Mouse (Mus musculus): ENCODE results near the gene Ppp6r1. TPM values are rescaled to one million over a fixed set of nuclear protein-coding genes. Genes with fewer than 3 reads are reported as not detected.

Ppp6r1 gene
- total and polyA plus RNA-seq, 2 experiments from 2014 or later: 8.3 to 99.1 TPM

GRCm38 (mm10) chr7:4658128-4658907 is 501 bp downstream of the Ppp6r1 start:
- no peak for TF ChIP-seq CTCF (IDR thresholded peaks at IDR 0.05; ENCODE audit: low read depth)
- Histone ChIP-seq H3K36me3 (ENCODE audit: insufficient read depth) (peaks cover 18% of the 10 kb centered on the region), H3K9ac (peak overlapping the region; percentile 90), H3K27me3 (ENCODE audit: insufficient read depth, low read length) (no peaks in the 10 kb centered on the region), H3K27ac (ENCODE audit: low read depth, low read length) (peak overlapping the region; percentile 94), H3K4me1 (ENCODE audit: insufficient read depth) (peaks cover 18% of the 10 kb centered on the region), H3K9me3 (ENCODE audit: low read length) (no peaks in the 10 kb centered on the region), H3K4me2 (ENCODE audit: low read depth) (peak overlapping the region; percentile 90), H3K4me3 (ENCODE audit: low read depth, low read length) (peak overlapping the region; percentile 82)
- under 1% methylated on average over 76 of the region's 78 CpGs for WGBS
- peak; percentile 1 for DNase-seq
- peak; percentile 68 for ATAC-seq

DNA sequence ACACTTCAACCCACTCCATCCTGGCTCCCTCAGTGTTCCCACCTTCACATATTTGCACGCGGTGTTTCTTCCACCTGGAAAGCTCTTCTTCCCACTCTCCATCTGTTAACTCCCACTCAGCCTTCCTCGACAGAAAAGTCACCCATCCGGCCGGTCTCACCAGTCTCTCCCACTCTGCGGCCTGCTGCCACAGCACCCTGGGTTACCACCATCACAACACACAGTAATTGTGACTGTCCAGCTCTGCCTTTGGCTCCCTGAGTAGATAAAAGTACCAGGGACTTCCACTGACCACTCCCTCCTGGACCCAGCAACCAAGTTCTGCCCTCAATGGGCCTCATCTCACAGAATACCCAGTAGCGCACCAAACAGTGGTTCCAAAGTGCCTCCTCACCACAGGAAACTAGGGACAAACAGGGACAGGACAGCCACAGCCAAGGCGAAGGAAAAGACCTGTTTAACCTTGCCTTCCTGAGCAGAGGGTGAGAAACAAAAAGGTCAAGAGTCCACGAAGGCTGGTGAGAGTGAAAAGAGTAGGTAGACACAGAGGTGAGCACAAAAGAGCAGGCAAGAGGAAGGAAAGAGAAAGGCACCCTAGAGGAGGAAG is 1.2 kb downstream of the Ppp6r1 start:
- H3K9me3 ChIP-seq (ENCODE audit: low read length): no peaks in the 10 kb centered on the region
- ATAC-seq (no peak), DNase-seq (no peak)
- H3K27ac ChIP-seq (ENCODE audit: low read depth, low read length): no peak overlapping the region
- TF ChIP-seq CTCF (IDR thresholded peaks at IDR 0.05; ENCODE audit: low read depth): no peak
- H3K36me3 ChIP-seq (ENCODE audit: insufficient read depth): peaks cover 21% of the 10 kb centered on the region
- peak overlapping the region; percentile 90 for H3K9ac ChIP-seq
- H3K4me1 ChIP-seq (ENCODE audit: insufficient read depth): peaks cover 18% of the 10 kb centered on the region
- H3K4me2 ChIP-seq (ENCODE audit: low read depth): peak overlapping the region; percentile 90
- H3K27me3 ChIP-seq (ENCODE audit: insufficient read depth, low read length): no peaks in the 10 kb centered on the region
- 45% methylated on average over 9 of the region's 9 CpGs for WGBS
- H3K4me3 ChIP-seq (ENCODE audit: low read depth, low read length): peak overlapping the region; percentile 82

- Histone ChIP-seq H3K4me2 (ENCODE audit: low read depth) (peak overlapping the region; percentile 90), H3K9ac (no peak overlapping the region), H3K4me1 (ENCODE audit: insufficient read depth) (peaks cover 18% of the 10 kb centered on the region), H3K9me3 (ENCODE audit: low read length) (no peaks in the 10 kb centered on the region), H3K36me3 (ENCODE audit: insufficient read depth) (peaks cover 19% of the 10 kb centered on the region), H3K4me3 (ENCODE audit: low read depth, low read length) (no peak overlapping the region; the same call in 1 of the 2 replicates), H3K27me3 (ENCODE audit: insufficient read depth, low read length) (no peaks in the 10 kb centered on the region), H3K27ac (ENCODE audit: low read depth, low read length) (no peak overlapping the region)
- 60% methylated on average over 1 of the region's 1 CpGs for WGBS
- DNase-seq (no peak), ATAC-seq (no peak)
- no peak for TF ChIP-seq CTCF (IDR thresholded peaks at IDR 0.05; ENCODE audit: low read depth)
Observed at GRCm38 (mm10) chr7:4656818-4657217, 2.0 kb downstream of the Ppp6r1 start.

- Histone ChIP-seq H3K4me3 (ENCODE audit: low read depth, low read length) (no peak overlapping the region), H3K36me3 (ENCODE audit: insufficient read depth) (peaks cover 15% of the 10 kb centered on the region), H3K9me3 (ENCODE audit: low read length) (no peaks in the 10 kb centered on the region), H3K4me1 (ENCODE audit: insufficient read depth) (peaks cover 18% of the 10 kb centered on the region), H3K27ac (ENCODE audit: low read depth, low read length) (no peak overlapping the region), H3K27me3 (ENCODE audit: insufficient read depth, low read length) (no peaks in the 10 kb centered on the region), H3K4me2 (ENCODE audit: low read depth) (no peak overlapping the region), H3K9ac (no peak overlapping the region)
- 79% methylated on average over 1 of the region's 1 CpGs for WGBS
- DNase-seq (no peak), ATAC-seq (no peak)
- TF ChIP-seq CTCF (IDR thresholded peaks at IDR 0.05; ENCODE audit: low read depth): no peak
Observed at GRCm38 (mm10) chr7:4655916-4656315, 2.9 kb downstream of the Ppp6r1 start.

DNA sequence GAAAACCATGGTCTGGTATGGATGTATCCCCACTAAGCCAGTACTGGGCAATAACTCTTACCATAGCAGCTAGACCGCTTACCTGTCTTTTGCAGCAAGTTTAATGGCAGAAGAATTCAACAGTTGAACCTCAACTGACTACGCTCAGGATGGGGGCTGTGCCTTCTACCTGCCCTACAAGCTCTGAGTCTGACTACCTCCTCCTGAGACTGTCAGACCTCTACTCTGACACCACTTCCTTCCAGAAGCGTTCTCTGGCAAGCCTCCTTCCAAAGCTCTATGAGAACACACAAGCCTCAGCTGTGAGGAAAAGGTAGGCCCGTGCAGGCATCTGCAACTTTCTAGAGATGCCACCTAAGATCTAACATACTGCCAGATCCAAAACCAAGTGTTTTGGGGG is 3.4 kb downstream of the Ppp6r1 start:
- Histone ChIP-seq H3K4me2 (ENCODE audit: low read depth) (no peak overlapping the region), H3K9me3 (ENCODE audit: low read length) (no peaks in the 10 kb centered on the region), H3K27me3 (ENCODE audit: insufficient read depth, low read length) (no peaks in the 10 kb centered on the region), H3K4me3 (ENCODE audit: low read depth, low read length) (no peak overlapping the region), H3K27ac (ENCODE audit: low read depth, low read length) (no peak overlapping the region), H3K9ac (no peak overlapping the region), H3K4me1 (ENCODE audit: insufficient read depth) (peaks cover 17% of the 10 kb centered on the region), H3K36me3 (ENCODE audit: insufficient read depth) (peaks cover 15% of the 10 kb centered on the region)
- no peak for TF ChIP-seq CTCF (IDR thresholded peaks at IDR 0.05; ENCODE audit: low read depth)
- no peak for ATAC-seq
- DNase-seq: no peak
- 89% methylated on average over 4 of the region's 4 CpGs for WGBS

- 90% methylated on average over 2 of the region's 2 CpGs for WGBS
- Histone ChIP-seq H3K27me3 (ENCODE audit: insufficient read depth, low read length) (no peaks in the 10 kb centered on the region), H3K4me1 (ENCODE audit: insufficient read depth) (peaks cover 10% of the 10 kb centered on the region), H3K4me3 (ENCODE audit: low read depth, low read length) (no peak overlapping the region), H3K36me3 (ENCODE audit: insufficient read depth) (peaks cover 15% of the 10 kb centered on the region), H3K9ac (no peak overlapping the region), H3K27ac (ENCODE audit: low read depth, low read length) (0 out of 2 replicates have a peak overlapping the region, but pooled peaks have one; percentile 21), H3K9me3 (ENCODE audit: low read length) (no peaks in the 10 kb centered on the region), H3K4me2 (ENCODE audit: low read depth) (no peak overlapping the region)
- no peak for DNase-seq
- no peak for TF ChIP-seq CTCF (IDR thresholded peaks at IDR 0.05; ENCODE audit: low read depth)
- ATAC-seq: no peak
Observed at GRCm38 (mm10) chr7:4654221-4654620, 4.6 kb downstream of the Ppp6r1 start.

DNA sequence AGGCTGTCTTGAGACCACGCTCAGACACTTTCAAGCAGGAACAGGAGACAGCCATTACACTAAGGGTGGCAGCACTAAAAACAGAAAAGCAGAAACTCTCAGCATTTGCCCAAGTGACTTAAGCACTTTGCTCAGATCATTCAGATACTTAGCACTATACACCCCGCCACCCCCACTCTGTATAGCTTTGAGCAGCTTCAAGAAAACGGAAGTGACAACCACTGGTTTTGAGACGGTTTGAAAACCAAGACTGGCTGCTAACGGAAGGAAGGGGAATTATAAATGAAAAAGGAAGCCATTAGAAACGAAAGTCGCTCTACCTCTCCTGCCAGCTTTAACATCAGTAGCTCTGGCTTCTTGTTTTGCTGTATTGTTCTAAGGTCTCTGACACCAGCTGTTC is 5.0 kb downstream of the Ppp6r1 start:
- no peak overlapping the region for H3K27ac ChIP-seq (ENCODE audit: low read depth, low read length)
- peaks cover 10% of the 10 kb centered on the region for H3K4me1 ChIP-seq (ENCODE audit: insufficient read depth)
- H3K36me3 ChIP-seq (ENCODE audit: insufficient read depth): peaks cover 15% of the 10 kb centered on the region
- no peak for TF ChIP-seq CTCF (IDR thresholded peaks at IDR 0.05; ENCODE audit: low read depth)
- no peak overlapping the region for H3K4me2 ChIP-seq (ENCODE audit: low read depth)
- WGBS: 85% methylated on average over 7 of the region's 7 CpGs
- H3K4me3 ChIP-seq (ENCODE audit: low read depth, low read length): no peak overlapping the region
- ATAC-seq (no peak), DNase-seq (no peak)
- no peak overlapping the region for H3K9ac ChIP-seq
- no peaks in the 10 kb centered on the region for H3K9me3 ChIP-seq (ENCODE audit: low read length)
- H3K27me3 ChIP-seq (ENCODE audit: insufficient read depth, low read length): no peaks in the 10 kb centered on the region
